Mouse (Mus musculus): ENCODE measurements around the gene Snx29.

DNA sequence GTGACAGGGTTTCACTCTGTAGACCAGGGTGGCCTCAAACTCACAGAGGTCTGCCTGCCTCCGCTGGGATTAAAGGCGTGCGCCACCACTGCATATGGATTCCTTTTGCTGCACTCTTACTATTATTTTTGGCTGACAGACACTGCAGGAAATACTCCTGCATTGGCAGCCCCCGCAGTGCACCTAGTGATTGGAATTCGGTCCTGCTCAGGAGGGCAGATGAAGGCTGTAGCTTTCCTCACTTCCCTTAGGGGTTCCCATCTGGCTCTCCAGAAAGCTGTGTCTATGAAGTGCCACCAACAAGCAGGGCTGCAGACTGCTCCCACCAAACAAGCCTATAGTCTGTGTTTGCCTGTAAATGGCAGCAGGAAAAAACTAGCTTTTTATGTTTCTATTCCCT lies 215.0 kb downstream of the Snx29 start:
- no peak for TF ChIP-seq CTCF (IDR thresholded peaks at IDR 0.05; ENCODE audit: low read depth, low read length)
- TF ChIP-seq POLR2A (IDR thresholded peaks at IDR 0.05; ENCODE audit: borderline replicate concordance, low read depth, low read length) = no peak
